Mouse (Mus musculus): ENCODE measurements around the gene Cpsf3.

- TF ChIP-seq CTCF (IDR thresholded peaks at IDR 0.05; ENCODE audit: borderline replicate concordance, insufficient read depth, low read depth, low read length) (no peak), POLR2A (IDR thresholded peaks at IDR 0.05; ENCODE audit: borderline replicate concordance, insufficient read depth, low read length) (no peak)
Measured at GRCm38 (mm10) chr12:21261521-21261920, 23.7 kb upstream of the Cpsf3 start.
